Mouse (Mus musculus) neural tube, embryonic 11.5 days (tissue): ENCODE results near the gene Dagla. TPM values are rescaled to one million over a fixed set of nuclear protein-coding genes. Genes with fewer than 3 reads are reported as not detected.

Experiments
- ATAC-seq: fragments of 200-750 bp; cut with Nextera tagmentation; 2 replicates; pipeline ENCODE4 v1.8.0; 2017; ENCODE audit warnings: moderate number of reproducible peaks, mild to moderate bottlenecking, moderate TSS enrichment, moderate library complexity; ENCODE audit not compliant: insufficient read depth, low FRiP score, low TSS enrichment
- DNase-seq: peaks from one replicate; pipeline ENCODE4 v3.0.0-alpha.2; 2015; ENCODE audit warnings: low spot score
- H3K27ac ChIP-seq: fragments of 300-500 bp; sonication (generic); 2 replicates; pipeline ENCODE4 v1.5.1; 2014; ENCODE audit warnings: low read depth, mild to moderate bottlenecking, low read length
- H3K27me3 ChIP-seq: fragments of 300-500 bp; sonication (generic); 2 replicates; pipeline ENCODE4 v1.6.1; 2014; ENCODE audit warnings: mild to moderate bottlenecking, low read length, mixed read lengths; ENCODE audit not compliant: control insufficient read depth, insufficient read depth
- H3K36me3 ChIP-seq: fragments of 300-500 bp; sonication (generic); 2 replicates; pipeline ENCODE4 v1.6.1; 2014; ENCODE audit warnings: mild to moderate bottlenecking, low read length, moderate library complexity, mixed read lengths; ENCODE audit not compliant: control insufficient read depth, insufficient read depth
- H3K4me1 ChIP-seq: fragments of 300-500 bp; sonication (generic); 2 replicates; pipeline ENCODE4 v1.6.1; 2014; ENCODE audit warnings: low read length, mixed read lengths; ENCODE audit not compliant: control insufficient read depth, insufficient read depth
- H3K4me2 ChIP-seq: fragments of 300-500 bp; sonication (generic); 2 replicates; pipeline ENCODE4 v1.6.1; 2014; ENCODE audit warnings: low read depth, mild to moderate bottlenecking, moderate library complexity
- H3K4me3 ChIP-seq: fragments of 300-500 bp; sonication (generic); 2 replicates; pipeline ENCODE4 v1.5.1; 2014; ENCODE audit warnings: low read depth, low read length
- H3K9ac ChIP-seq: fragments of 300-500 bp; sonication (generic); 2 replicates; pipeline ENCODE4 v1.6.1; 2014; ENCODE audit warnings: mild to moderate bottlenecking, low read length
- H3K9me3 ChIP-seq: fragments of 300-500 bp; sonication (generic); 2 replicates; pipeline ENCODE4 v1.6.1; 2016; ENCODE audit warnings: low read length; ENCODE audit not compliant: control insufficient read depth
- WGBS: fragments of 180-500 bp; shearing (Covaris S2); extraction: QIAGEN DNeasy Blood & Tissue Kit; methylation state at CpG from one replicate; pipeline ENCODE4 v1.1.7; 2014; 5-methylcytosine and 5-hydroxymethylcytosine counted together
- polyA plus RNA-seq: library from polyadenylated mRNA; unstranded; fragments of >200 nt; fragmentation: Nextera tagmentation; extraction: Ambion mirVana; gene quantifications from 2 replicates; pipeline ENCODE4 v1.2.1, GENCODE M21; 2014

Dagla gene
- polyA plus RNA-seq, 1 experiment from 2014 or later: 3.2 TPM

DNA sequence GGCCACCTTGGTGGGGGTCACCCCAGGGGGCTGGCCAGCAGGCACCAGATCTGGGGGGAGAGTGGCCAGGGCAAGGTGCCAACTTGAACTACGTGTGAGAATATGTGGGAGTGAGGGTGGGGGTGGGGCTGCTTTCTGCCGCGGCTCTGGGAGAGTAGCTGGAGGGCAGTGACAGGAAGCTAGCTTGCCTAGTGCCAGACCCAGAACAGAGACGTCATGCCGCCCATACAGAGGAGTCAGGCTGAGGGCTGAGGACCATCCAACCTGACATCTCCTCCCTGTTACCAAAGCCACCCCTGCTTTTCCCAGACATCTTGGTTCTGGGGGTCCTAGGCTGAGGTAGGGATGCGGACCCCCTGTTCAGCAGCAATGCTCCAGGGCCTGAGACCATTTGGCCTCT lies 57.5 kb downstream of the Dagla start:
- Histone ChIP-seq H3K4me2 (no peak overlapping the region), H3K9ac (no peak overlapping the region)

DNA sequence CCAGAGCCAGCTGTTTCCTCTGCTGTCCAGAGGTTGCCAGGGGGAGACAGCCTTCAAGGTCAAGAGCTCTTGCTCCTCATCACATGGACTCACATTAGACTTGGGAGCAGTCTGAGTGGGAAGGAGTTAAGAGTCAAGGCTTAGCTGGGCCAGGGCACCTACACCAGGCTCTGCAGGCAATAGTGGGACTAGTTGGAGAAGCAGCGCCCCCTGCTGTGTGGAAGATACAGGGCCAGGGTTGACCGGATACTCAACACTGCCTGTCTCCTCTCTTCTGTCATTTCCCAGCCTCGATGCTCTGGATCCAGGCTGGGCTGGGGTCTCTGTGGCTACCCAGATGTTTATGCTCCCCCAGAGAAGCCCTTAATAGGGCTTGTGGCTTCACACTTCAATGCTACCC lies 60.5 kb downstream of the Dagla start:
- no peak overlapping the region for H3K4me3 ChIP-seq
- no peak for ATAC-seq
- no peak overlapping the region for H3K4me2 ChIP-seq
- no peak overlapping the region; the same call in 1 of the 2 replicates for H3K9ac ChIP-seq
- peaks cover 5% of the 10 kb centered on the region; the same call in 1 of the 2 replicates for H3K27me3 ChIP-seq
- H3K27ac ChIP-seq: no peak overlapping the region
- no peak for DNase-seq
- no peaks in the 10 kb centered on the region for H3K36me3 ChIP-seq
- no peaks in the 10 kb centered on the region for H3K9me3 ChIP-seq
- WGBS: 30% methylated on average over 3 of the region's 3 CpGs
- no peaks in the 10 kb centered on the region for H3K4me1 ChIP-seq

More for the DNA sequence above, 57.5 kb downstream of the Dagla start:
- Histone ChIP-seq H3K4me3 (no peak overlapping the region), H3K4me1 (no peaks in the 10 kb centered on the region), H3K36me3 (no peaks in the 10 kb centered on the region), H3K27ac (no peak overlapping the region), H3K27me3 (no peaks in the 10 kb centered on the region), H3K9me3 (no peaks in the 10 kb centered on the region)
- no peak for DNase-seq
- ATAC-seq: no peak
- WGBS: 47% methylated on average over 6 of the region's 6 CpGs

DNA sequence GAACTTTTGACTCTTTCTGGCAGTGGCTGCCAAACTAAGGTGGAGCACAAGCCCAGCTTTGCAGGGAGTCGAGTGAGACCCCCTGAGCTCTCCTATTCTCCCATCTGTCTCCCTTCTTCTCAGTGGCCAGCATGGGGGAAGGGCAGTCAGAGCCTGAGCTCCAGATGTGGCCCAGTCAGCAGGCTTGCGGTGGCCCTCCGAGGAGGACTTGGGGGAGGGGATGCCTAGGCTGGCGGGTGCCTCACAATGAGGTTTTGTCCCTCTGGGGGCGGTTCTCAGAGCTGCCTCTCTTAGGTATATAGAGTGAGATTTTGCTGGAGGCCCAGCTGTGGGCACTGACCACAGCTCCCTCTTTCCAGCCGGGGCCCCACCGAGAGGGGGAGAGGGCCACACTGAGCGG lies 61.8 kb downstream of the Dagla start:
- no peak overlapping the region for H3K9ac ChIP-seq
- no peak overlapping the region for H3K27ac ChIP-seq
- no peak for ATAC-seq
- H3K9me3 ChIP-seq: no peaks in the 10 kb centered on the region
- no peaks in the 10 kb centered on the region for H3K36me3 ChIP-seq
- H3K4me2 ChIP-seq: no peak overlapping the region
- 2% methylated on average over 8 of the region's 8 CpGs for WGBS
- DNase-seq: no peak
- H3K4me3 ChIP-seq: no peak overlapping the region
- H3K4me1 ChIP-seq: no peaks in the 10 kb centered on the region
- H3K27me3 ChIP-seq: peaks cover 5% of the 10 kb centered on the region; the same call in 1 of the 2 replicates

DNA sequence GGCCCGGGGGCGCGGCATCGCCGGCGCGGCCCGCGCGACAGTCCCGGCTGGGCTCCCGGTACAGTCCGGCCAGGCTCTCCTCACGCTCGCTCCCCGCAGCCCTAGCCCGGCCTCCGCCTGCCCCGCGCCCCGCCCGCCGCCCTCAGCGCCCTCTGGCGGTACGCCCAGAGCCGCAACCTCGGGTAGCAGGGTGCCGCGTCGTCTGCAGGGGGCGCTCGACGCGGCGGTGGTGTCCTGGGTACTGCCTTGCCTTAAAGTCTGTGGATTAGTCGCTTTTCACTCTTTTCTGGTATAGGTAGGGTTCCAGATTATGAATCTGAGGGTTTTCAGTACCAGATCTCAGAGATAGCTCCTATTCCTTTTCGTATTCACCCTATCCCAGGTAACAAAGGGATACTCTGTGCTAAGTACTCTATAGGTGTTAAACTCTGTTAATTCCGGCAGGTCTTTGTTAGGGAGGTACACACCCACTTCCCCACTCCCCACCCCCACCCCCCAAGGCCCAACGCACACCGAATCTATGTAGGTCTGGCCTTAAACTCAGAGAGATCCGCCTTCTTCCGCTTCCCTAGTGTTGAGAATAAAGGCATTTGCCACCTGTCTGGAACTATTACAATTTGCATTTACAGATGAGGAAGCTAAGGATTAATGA lies 63.9 kb downstream of the Dagla start, which contains the start of gene Myrf:
Gene Myrf, minus strand, starts transcription at position 95 of the 652 bp plus-strand sequence.
- Histone ChIP-seq H3K4me2 (peak within 1 kb of the TSS; percentile 68), H3K4me3 (peak within 1 kb of the TSS; percentile 38), H3K27me3 (peaks cover 5% of the 10 kb centered on the region; the same call in 1 of the 2 replicates), H3K4me1 (no peaks in the 10 kb centered on the region), H3K9ac (peak within 1 kb of the TSS; percentile 57), H3K36me3 (no peaks in the 10 kb centered on the region), H3K27ac (no peak within 1 kb of the TSS), H3K9me3 (no peaks in the 10 kb centered on the region)
- DNase-seq (peak; percentile 86), ATAC-seq (peak; percentile 86)
- WGBS: 7% methylated on average over 43 of the region's 43 CpGs

DNA sequence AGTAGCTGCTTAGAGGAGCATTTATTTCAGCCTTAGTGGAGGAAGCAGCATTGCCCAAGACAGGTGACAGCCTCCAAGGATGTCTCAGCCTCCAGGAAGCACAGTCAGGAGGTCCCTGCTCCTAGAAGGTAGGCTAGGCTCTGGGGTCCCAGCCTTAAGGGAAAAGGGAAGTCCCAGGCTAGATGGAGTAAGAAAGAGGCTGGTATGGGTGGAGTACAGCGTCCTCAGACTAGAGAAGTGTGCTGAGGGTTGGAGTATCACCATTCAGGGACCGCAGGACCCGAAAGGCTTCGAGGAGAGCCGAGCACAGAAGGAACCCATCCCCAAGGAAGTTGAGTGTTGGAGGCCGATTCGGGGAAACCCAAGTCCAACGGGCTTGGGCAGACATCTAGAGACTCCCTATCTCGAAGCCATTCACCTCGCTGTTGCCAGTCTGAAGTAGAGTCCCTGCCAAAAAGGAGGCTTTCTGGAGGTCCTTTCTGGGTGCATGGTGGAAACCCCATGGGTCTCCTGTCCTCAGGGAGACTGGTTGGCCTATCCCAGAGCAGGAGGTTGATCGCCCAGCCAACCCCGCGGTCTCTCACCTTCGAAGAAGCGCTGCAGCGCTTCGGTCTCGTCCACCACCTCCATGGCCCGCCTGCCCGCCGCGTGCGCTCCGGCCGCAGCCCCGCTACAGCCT lies 64.6 kb downstream of the Dagla start:
- no peak overlapping the region for H3K27ac ChIP-seq

DNA sequence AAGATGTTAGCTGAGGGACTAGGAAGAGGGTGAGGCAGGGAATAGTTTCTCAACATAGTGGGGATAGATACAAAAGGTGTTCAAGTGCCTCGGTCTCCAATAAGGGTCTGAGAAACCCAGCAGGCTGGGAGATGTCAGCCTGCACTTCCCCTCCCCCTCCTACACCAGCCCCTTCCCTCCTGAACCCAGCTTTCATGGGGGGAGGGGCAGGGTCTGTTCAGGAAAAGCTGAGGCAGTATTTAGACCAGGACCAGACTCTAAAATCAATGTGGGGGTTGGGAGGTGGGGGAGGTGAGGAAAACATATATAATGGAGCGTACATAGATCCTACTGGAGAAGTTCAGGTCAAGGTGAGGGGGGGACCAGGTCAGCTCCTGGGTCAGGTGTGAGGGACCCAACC lies 65.3 kb downstream of the Dagla start:
- H3K4me3 ChIP-seq: no peak overlapping the region
- no peak overlapping the region for H3K4me2 ChIP-seq
- WGBS: 52% methylated on average over 2 of the region's 2 CpGs
- DNase-seq: no peak
- no peaks in the 10 kb centered on the region for H3K4me1 ChIP-seq
- peaks cover 5% of the 10 kb centered on the region; the same call in 1 of the 2 replicates for H3K27me3 ChIP-seq
- H3K36me3 ChIP-seq: no peaks in the 10 kb centered on the region
- H3K9ac ChIP-seq: no peak overlapping the region
- H3K27ac ChIP-seq: no peak overlapping the region
- no peak for ATAC-seq
- no peaks in the 10 kb centered on the region for H3K9me3 ChIP-seq

More for the DNA sequence above, 64.6 kb downstream of the Dagla start:
- Histone ChIP-seq H3K4me1 (no peaks in the 10 kb centered on the region), H3K36me3 (no peaks in the 10 kb centered on the region), H3K4me3 (peak overlapping the region; percentile 38), H3K27me3 (peaks cover 5% of the 10 kb centered on the region; the same call in 1 of the 2 replicates), H3K9ac (peak overlapping the region; percentile 57), H3K4me2 (peak overlapping the region; percentile 68), H3K9me3 (no peaks in the 10 kb centered on the region)
- peak; percentile 48; the same call in 1 of the 2 replicates for ATAC-seq
- WGBS: 4% methylated on average over 25 of the region's 26 CpGs
- DNase-seq: peak; percentile 37

DNA sequence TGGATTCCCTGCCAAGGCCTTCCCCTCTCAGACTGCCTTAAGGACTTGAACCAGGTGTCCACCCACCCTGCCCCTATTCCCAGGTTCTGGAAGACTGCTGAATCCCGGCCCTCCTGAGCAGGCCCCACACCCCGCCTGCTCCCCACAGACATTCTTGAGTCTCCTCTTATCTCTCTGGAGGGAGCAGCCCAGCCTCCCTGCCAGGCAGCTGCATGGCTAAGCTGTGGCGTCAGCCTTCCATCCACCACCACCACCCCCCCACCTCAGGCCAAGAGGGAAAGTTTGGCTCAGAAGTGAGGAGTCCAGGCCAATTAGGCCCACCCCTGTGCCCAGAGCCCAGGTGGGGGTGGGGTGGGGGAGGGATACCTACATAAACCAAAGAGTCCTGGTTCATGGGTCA lies 66.2 kb downstream of the Dagla start:
- no peak overlapping the region for H3K4me3 ChIP-seq
- no peaks in the 10 kb centered on the region for H3K36me3 ChIP-seq
- H3K27ac ChIP-seq: no peak overlapping the region
- DNase-seq: no peak
- H3K4me2 ChIP-seq: no peak overlapping the region
- H3K9ac ChIP-seq: no peak overlapping the region
- WGBS: 76% methylated on average over 3 of the region's 3 CpGs
- no peaks in the 10 kb centered on the region for H3K9me3 ChIP-seq
- no peak for ATAC-seq
- H3K4me1 ChIP-seq: no peaks in the 10 kb centered on the region
- H3K27me3 ChIP-seq: peaks cover 5% of the 10 kb centered on the region; the same call in 1 of the 2 replicates

DNA sequence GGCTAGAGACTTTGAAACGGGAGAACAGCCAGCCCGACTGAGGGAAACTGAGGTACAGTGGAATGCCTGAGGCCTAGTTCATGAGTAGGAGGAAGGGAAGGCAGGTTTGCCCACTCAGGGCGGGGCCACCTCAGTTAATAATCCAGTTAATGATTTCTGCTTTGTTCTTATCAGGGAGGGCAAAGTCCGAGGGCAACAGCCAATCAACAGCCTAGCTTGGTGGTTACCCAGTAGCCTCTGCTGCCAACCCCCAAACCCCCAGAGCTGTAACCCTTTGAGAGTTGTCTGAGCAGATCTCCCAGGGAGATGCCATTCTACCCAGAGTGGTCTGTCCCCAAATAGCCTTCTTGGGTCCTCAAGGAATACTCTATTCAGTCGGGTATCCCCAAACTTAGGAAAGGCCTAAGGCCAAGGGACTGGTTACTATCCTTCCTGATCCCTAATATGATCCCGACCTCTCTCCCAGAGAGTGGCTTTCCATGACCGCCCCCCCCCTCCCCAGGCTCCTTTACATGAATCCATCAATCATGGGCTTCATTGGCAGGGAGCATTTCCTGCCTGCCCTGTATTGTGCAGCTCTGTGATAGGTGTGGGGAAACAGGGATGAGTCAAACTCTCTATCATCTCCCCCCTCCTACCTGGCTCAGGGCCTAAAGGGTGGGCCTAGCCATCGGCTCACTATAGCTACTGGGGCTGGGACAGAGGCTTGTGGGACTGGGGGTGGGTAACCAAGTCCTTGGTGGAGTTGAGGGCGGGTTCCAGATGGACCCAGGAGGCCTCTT lies 68.7 kb downstream of the Dagla start:
- ATAC-seq: no peak
- WGBS: 83% methylated on average over 9 of the region's 9 CpGs
- Histone ChIP-seq H3K27me3 (peaks cover 5% of the 10 kb centered on the region; the same call in 1 of the 2 replicates), H3K36me3 (no peaks in the 10 kb centered on the region), H3K4me1 (peaks cover 3% of the 10 kb centered on the region; the same call in 1 of the 2 replicates), H3K4me2 (no peak overlapping the region), H3K9ac (no peak overlapping the region), H3K9me3 (no peaks in the 10 kb centered on the region), H3K27ac (no peak overlapping the region), H3K4me3 (no peak overlapping the region)
- DNase-seq: no peak
